Mouse (Mus musculus) retina, postnatal 1 day (tissue): ENCODE results near the gene Lrr1.
"Not testable (repeated sequence)": the region's sequence is repeated elsewhere in the genome, so short reads cannot be mapped to it uniquely, and the experiment has no call there.

ENCODE experiments used
- DNase-seq: peaks from one replicate; pipeline ENCODE4 v3.0.0-alpha.2; 2012

Lrr1 gene

DNA sequence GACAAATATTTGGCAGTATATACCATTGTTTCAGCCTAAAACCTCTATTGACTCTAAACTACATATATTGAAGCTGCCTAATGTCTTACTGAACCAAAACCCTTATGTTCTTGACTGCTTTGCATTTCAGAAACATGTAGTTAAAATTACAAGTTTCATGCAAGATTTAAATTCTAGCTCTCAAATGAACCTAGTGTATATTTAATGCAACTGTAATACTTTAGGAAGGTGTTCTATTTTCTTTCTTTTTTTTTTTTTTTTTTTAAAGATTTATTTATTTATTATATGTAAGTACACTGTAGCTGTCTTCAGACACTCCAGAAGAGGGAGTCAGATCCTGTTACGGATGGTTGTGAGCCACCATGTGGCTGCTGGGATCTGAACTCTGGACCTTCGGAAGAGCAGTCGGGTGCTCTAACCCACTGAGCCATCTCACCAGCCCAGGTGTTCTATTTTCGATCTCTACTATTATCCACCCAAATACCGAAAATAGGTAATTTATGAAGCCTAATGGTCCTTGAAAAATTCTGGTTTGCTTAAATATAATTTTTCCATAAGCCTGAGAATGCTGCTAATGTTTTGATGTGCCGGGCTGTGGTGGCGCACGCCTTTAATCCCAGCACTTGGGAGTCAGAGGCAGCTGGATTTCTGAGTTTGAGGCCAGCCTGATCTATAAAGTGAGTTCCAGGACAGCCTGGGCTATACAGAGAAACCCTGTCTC is 1.6 kb upstream of the Lrr1 start:
- DNase-seq = not testable (repeated sequence)

- DNase-seq = no peak
These were observed 756 bp upstream of the Lrr1 start for GRCm38 (mm10) chr12:69167656-69168460.

DNA sequence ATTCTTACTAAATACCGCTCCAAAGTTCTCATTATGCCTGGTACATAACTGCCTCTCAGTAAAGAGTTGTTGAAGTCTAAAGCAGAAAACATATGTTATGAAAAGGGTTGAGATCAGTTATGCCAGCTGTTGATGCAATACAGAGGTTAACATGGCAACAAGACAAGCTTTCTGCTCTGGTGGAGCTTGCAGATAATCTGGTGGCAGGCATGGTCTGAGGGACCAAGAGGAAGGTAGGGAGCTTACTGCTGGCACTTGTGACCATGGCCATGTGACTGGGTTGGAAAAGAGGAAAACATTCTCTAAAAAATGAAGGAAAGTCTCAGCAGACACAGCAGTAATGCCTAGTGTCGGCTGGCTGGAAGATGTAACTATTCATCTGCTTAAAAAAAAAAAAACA is 2.7 kb downstream of the Lrr1 start:
- no peak for DNase-seq

DNA sequence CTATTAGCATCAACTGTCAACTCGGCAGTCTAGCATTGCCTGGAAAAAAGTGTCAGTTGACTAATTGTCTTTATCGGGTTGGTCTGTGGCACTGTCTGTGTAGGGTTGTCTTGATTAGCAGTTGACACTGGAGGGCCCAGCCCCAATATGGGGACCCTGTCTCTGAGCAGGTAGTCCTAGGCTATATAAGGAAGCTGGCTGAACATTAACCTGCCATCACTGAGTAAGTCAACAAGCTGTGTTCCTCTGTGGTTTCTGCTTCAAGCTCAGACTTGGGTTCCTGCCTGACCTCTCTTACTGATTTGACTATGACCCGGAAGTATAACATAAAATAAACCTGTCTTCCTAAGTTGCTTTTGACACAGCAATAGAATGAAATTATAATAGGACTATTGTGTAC is 7.4 kb downstream of the Lrr1 start:
- no peak for DNase-seq

DNA sequence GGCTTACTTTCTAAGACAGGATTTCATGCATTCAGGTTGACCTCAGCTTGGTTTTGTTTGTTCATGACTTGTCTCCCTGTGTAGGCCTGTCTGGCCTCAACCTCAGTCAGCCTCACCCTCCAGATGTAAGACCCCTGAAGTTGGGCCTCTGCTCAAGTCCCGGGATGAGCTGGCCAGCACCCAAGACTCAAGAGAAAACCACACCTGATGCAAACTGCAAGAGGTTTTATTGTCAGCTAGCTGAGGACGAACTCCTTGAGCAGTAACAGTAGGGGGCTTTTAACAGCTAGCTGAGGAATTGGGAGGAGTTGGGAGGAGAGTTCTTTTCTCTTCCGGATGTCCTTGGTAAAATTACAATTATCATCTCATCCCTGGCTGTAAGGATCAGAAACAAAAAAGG is 8.9 kb downstream of the Lrr1 start:
- no peak for DNase-seq

DNA sequence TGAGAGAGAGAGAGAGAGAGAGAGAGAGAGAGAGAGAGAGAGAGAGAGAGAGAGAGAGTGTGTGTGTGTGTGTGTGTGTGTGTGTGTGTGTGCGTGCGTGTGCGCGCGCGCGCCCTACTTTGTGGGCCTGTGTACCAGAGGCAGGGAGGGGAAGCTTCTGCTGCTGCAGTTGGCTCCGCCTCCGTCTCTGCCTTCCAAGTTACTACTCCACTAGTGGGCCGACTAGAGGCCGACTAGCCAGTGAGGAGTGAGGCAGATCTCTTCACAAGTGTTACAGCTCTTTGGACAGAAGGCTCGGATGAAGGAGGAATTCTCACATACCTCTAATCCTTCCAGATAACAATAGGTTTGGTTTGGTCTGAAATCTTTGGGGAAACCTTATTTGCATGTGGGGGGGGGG is 10.8 kb downstream of the Lrr1 start:
- DNase-seq = peak; percentile 30

DNA sequence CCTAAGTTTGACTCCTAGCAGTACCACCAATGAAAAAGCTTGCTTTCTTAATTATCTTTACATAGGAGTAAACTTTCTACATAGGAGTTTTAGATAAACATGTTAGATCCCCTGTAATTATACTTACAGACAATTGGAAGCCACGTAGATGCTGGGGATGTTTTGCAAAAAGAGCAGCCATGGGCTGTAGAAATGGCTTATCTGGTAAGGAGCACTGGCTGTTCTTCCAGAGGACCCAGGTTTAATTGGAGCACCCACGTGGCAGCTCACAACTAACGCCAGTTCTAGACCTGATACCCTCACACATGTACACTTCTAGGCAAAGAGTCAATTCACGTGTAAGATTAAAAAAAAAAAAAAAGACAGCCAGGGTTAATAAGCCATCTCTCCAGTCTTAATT is 13.2 kb downstream of the Lrr1 start:
- no peak for DNase-seq

DNA sequence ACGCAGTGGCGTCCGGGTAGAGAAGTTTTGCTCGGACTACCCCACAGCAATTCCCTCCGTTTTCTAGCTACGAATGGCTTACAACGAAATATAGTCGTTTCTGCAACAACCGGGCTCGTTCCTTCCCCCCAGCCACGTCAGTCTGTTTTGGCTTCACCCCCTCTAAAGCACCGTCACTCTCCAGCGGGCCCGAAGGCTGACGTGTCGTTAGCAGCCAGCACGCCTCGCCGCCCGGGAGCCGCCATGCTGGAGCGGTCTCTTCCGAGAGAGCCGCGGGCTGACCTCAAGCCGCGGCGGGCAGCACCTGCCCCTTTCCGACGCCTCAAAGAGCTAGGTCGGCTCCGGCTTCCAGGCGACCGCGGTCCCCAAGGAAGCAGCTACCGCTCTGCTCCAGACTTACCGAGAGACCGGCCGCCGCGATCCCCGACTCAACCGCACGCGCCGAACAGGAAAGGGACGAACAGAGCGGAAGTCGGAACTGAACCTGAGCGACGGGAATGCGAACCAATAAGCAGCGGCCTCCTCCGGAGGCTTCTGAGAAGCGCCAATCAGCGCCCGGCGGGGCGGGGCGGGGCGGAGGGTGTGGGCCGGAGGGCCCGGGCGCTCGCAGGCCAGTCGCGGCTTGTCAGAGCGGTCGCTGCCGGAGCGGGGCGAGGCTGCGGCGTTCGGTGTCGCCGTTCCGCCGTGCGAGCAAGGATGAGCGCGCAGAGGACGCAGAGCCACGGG is 15.1 kb downstream of the Lrr1 start, which contains the start of the genes Rpl36al and Mgat2:
Gene Rpl36al, minus strand, starts transcription at position 501 of the 726 bp plus-strand sequence.
Gene Mgat2, plus strand, starts transcription at position 575 of the 726 bp plus-strand sequence.
- peak; percentile 99 for DNase-seq

GRCm38 (mm10) chr12:69184342-69185295 is 16.0 kb downstream of the Lrr1 start:
- DNase-seq = peak; percentile 67

- no peak for DNase-seq
These were observed 16.8 kb downstream of the Lrr1 start for GRCm38 (mm10) chr12:69185371-69185770.

DNA sequence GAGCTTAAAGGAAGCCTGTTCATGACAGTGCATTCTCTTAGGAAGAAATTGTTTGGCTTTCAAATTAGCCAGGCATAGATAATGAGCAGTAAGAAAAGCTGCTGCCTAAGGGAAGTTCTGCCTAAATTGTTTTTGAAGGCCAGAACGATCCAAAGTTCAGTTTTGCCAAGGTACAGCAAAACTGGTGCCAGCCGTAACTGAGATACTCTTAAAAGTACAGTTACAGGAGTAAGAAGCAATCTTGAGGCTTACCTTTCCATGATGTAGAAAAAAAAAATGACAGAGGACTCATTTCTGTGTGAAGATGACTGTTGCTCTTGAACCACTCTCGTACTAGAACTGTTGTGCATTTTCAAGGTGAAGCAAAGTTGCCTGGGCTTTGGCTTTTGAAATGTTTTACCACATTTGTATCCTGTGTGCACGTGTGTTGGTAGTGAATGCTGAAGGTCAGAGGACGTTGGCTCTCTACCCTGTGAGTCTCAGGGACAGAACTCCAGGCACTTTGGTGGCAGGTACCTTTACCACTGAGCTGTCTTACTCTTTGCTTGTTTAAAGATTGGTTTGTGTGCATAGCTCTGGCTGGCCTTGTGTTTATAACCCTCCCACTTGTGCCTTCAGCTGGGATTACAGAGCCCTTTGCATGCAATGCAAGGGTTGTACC is 18.3 kb downstream of the Lrr1 start:
- DNase-seq = no peak

GRCm38 (mm10) chr12:69190074-69190473 is 21.5 kb downstream of the Lrr1 start:
- DNase-seq = no peak

GRCm38 (mm10) chr12:69190522-69190921 is 21.9 kb downstream of the Lrr1 start:
- DNase-seq = no peak

GRCm38 (mm10) chr12:69191396-69191795 is 22.8 kb downstream of the Lrr1 start:
- DNase-seq = no peak

- no peak for DNase-seq
These were observed 24.0 kb downstream of the Lrr1 start for GRCm38 (mm10) chr12:69192637-69193036.

DNA sequence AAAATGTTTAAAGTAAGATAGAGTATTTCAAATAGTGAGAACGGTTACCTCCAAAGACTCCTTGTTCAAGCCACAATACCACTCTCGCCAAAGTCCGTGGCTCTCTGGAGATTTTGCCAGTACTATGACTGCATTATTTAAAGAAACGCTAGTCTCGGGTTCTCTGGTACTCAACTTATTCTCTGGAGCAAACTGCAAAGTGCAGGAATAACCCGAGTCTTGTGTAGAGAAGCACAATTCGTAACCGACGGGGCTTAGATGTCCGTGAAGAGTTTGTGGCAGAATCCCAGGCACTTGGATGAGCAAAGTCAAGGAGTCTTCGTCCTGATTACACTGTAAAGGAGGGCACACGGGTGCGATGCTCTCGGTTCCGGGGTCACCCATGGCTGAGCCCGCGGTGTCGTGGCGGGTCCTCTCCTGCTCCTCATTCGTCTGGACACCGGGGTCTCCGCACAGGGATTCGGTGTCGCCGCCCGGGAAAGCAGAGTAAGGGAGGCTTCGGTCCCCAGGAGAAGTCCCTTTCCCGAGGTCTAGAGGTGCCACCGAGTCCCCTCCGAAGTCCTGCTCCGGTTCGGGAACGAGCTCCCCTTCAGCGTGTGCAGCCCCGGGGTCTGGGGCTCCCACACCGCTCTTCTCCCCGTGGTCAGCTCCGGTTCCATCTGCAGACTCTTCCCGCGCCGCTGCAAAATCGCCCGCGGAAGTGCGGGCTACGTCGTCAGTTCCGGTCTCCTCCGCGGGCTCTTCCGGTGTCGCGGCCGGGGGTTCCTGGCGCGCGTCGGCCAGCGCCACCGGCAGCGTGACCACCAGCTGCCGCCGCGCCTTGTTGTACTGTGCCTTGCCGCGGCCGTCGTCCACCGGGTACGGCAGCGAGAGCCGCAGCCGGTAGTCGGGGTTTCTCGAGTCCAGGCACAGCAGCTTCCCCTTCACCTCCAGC is 28.1 kb downstream of the Lrr1 start, which contains the start of gene Gm49383:
Gene Gm49383, minus strand, starts transcription at position 661 of the 934 bp plus-strand sequence.
- DNase-seq = peak; percentile 93

GRCm38 (mm10) chr12:69197378-69198163 is 29.0 kb downstream of the Lrr1 start:
- DNase-seq = peak; percentile 67

- peak; percentile 84 for DNase-seq
These were observed 29.5 kb downstream of the Lrr1 start, which contains the start of gene Dnaaf2 for GRCm38 (mm10) chr12:69198164-69198535. Gene Dnaaf2 (minus strand): TSS chr12:69198429.

DNA sequence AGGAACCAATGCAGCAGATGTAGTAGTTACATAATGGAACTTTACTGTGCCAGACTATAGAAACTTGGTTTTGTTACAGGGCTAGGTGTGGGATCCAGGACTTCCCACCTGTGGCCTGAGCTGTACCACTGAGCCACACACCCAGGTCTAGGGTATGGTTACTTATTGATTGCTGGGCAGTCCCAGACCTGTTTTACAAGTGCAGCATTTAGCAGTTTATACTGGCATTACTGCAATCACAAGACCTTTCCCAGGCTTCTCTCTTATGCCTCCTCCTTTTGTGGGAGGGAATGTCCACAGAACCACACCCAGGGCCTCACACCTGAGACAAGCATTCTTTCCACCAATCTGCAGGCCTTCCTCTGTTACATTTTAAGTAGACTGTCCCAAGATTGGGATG is 30.4 kb downstream of the Lrr1 start:
- no peak for DNase-seq
